Mouse (Mus musculus): ENCODE data around the gene Gse1.

DNA sequence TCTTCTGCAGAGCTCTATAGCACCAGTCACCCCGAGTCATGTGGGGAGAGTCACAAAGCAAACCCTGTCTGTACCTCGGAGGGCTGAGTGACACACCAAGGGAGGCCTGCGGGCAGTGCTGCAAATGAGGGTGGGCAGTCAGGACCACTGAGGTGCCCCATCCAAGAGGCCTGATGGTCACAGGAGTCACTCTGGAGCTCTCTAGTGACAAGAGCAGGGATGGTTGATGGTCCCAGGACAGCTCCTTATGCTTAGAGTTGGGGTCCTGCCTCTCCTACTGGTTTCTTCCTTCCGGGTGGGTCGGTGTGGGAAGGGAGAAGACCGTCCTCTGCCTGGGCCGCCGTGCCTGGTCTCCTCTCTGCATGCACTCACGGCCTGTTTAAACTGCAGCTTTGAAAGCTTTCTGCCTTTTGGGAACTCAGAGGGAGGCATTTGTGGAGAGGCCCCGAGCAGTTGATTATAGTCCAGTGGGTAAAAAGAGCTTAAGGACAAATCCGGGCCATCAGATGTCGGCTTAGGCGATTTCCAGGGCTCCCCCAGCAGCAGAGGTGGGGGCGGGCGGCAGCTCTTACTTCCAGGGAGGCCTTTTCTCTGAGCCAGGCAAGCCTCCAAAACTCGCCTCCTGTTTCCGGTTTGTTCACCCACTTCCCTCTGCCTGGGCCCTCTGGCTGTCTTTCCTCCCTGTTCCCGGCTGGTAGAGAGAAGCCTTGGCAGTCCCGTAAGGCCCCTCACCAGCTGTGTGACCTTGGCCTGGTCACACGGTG is 198.5 kb downstream of the Gse1 start:
- TF ChIP-seq CTCF (IDR thresholded peaks at IDR 0.05; ENCODE audit: control insufficient read depth, insufficient read depth, low read length) (no peak), POLR2A (IDR thresholded peaks at IDR 0.05; ENCODE audit: borderline replicate concordance, control insufficient read depth, low read depth, low read length) (no peak)
